Mouse (Mus musculus): ENCODE results near the gene Baat. TPM values are rescaled to one million over a fixed set of nuclear protein-coding genes. Genes with fewer than 3 reads are reported as not detected.

Gene Baat
- total and polyA plus RNA-seq, 2 experiments: 73.9 to 304 TPM

GRCm38 (mm10) chr4:49546026-49546425 is 39.7 kb upstream of the Baat start:
- peak overlapping the region; percentile 62 for H3K9ac ChIP-seq (ENCODE audit: low read depth, low read length)
- TF ChIP-seq POLR2A (IDR thresholded peaks at IDR 0.05; ENCODE audit: extremely low read depth, insufficient read depth, low read length) (no peak), CTCF (IDR thresholded peaks at IDR 0.05; ENCODE audit: low read depth, low read length) (no peak)
- peak; percentile 70 for DNase-seq (ENCODE audit: extremely low read depth, low read depth, low spot score)
- no peaks in the 10 kb centered on the region for H3K79me2 ChIP-seq (ENCODE audit: control insufficient read depth, insufficient read depth, low read length)
- WGBS: 19% methylated on average over 2 of the region's 2 CpGs
- H3K4me1 ChIP-seq (ENCODE audit: control insufficient read depth, insufficient read depth, low read length): peaks cover 22% of the 10 kb centered on the region; the same call in 1 of the 2 replicates
- peaks cover 60% of the 10 kb centered on the region for H3K36me3 ChIP-seq (ENCODE audit: control insufficient read depth, insufficient read depth, low read length)
- H3K27me3 ChIP-seq (ENCODE audit: control insufficient read depth, insufficient read depth, low read length): no peaks in the 10 kb centered on the region
- H3K4me3 ChIP-seq (ENCODE audit: insufficient read depth, low read depth, low read length): peak overlapping the region; percentile 56
- peak overlapping the region; percentile 73 for H3K27ac ChIP-seq (replicated peaks; ENCODE audit: insufficient read depth, low read depth, low read length)

GRCm38 (mm10) chr4:49540966-49541365 is 34.6 kb upstream of the Baat start:
- WGBS: 33% methylated on average over 3 of the region's 3 CpGs
- peaks cover 16% of the 10 kb centered on the region; the same call in 1 of the 2 replicates for H3K4me1 ChIP-seq (ENCODE audit: control insufficient read depth, insufficient read depth, low read length)
- TF ChIP-seq POLR2A (IDR thresholded peaks at IDR 0.05; ENCODE audit: extremely low read depth, insufficient read depth, low read length): no peak
- no peak for TF ChIP-seq CTCF (IDR thresholded peaks at IDR 0.05; ENCODE audit: low read depth, low read length)
- H3K79me2 ChIP-seq (ENCODE audit: control insufficient read depth, insufficient read depth, low read length): no peaks in the 10 kb centered on the region
- no peak overlapping the region for H3K27ac ChIP-seq (replicated peaks; ENCODE audit: insufficient read depth, low read depth, low read length)
- H3K36me3 ChIP-seq (ENCODE audit: control insufficient read depth, insufficient read depth, low read length): peaks cover 93% of the 10 kb centered on the region
- H3K27me3 ChIP-seq (ENCODE audit: control insufficient read depth, insufficient read depth, low read length): no peaks in the 10 kb centered on the region
- H3K9ac ChIP-seq (ENCODE audit: low read depth, low read length): no peak overlapping the region
- no peak overlapping the region for H3K4me3 ChIP-seq (ENCODE audit: insufficient read depth, low read depth, low read length)
- DNase-seq (ENCODE audit: extremely low read depth, low read depth, low spot score): peak; percentile 68

- no peak for TF ChIP-seq CTCF (IDR thresholded peaks at IDR 0.05; ENCODE audit: low read depth, low read length)
- TF ChIP-seq POLR2A (IDR thresholded peaks at IDR 0.05; ENCODE audit: extremely low read depth, insufficient read depth, low read length): no peak
- DNase-seq (ENCODE audit: extremely low read depth, low read depth, low spot score): peak; percentile 58
- Histone ChIP-seq H3K79me2 (ENCODE audit: control insufficient read depth, insufficient read depth, low read length) (no peaks in the 10 kb centered on the region), H3K9ac (ENCODE audit: low read depth, low read length) (no peak overlapping the region), H3K36me3 (ENCODE audit: control insufficient read depth, insufficient read depth, low read length) (peaks cover 82% of the 10 kb centered on the region), H3K27ac (replicated peaks; ENCODE audit: insufficient read depth, low read depth, low read length) (no peak overlapping the region), H3K27me3 (ENCODE audit: control insufficient read depth, insufficient read depth, low read length) (no peaks in the 10 kb centered on the region), H3K4me1 (ENCODE audit: control insufficient read depth, insufficient read depth, low read length) (peaks cover 16% of the 10 kb centered on the region; the same call in 1 of the 2 replicates), H3K4me3 (ENCODE audit: insufficient read depth, low read depth, low read length) (no peak overlapping the region)
- WGBS: 49% methylated on average over 6 of the region's 6 CpGs
Observed at GRCm38 (mm10) chr4:49539665-49540064, 33.3 kb upstream of the Baat start.

- Histone ChIP-seq H3K79me2 (ENCODE audit: control insufficient read depth, insufficient read depth, low read length) (no peaks in the 10 kb centered on the region), H3K36me3 (ENCODE audit: control insufficient read depth, insufficient read depth, low read length) (peaks cover 53% of the 10 kb centered on the region), H3K27me3 (ENCODE audit: control insufficient read depth, insufficient read depth, low read length) (no peaks in the 10 kb centered on the region), H3K4me1 (ENCODE audit: control insufficient read depth, insufficient read depth, low read length) (no peaks in the 10 kb centered on the region), H3K27ac (replicated peaks; ENCODE audit: insufficient read depth, low read depth, low read length) (peak overlapping the region; percentile 41; the same call in 1 of the 2 replicates), H3K9ac (ENCODE audit: low read depth, low read length) (no peak overlapping the region), H3K4me3 (ENCODE audit: insufficient read depth, low read depth, low read length) (no peak overlapping the region)
- TF ChIP-seq POLR2A (IDR thresholded peaks at IDR 0.05; ENCODE audit: extremely low read depth, insufficient read depth, low read length) (no peak), CTCF (IDR thresholded peaks at IDR 0.05; ENCODE audit: low read depth, low read length) (no peak)
- peak; percentile 67 for DNase-seq (ENCODE audit: extremely low read depth, low read depth, low spot score)
- 29% methylated on average over 4 of the region's 4 CpGs for WGBS
Observed at GRCm38 (mm10) chr4:49536671-49537070, 30.3 kb upstream of the Baat start.

GRCm38 (mm10) chr4:49535675-49536294 is 29.4 kb upstream of the Baat start:
- no peak overlapping the region for H3K9ac ChIP-seq (ENCODE audit: low read depth, low read length)
- H3K79me2 ChIP-seq (ENCODE audit: control insufficient read depth, insufficient read depth, low read length): no peaks in the 10 kb centered on the region
- WGBS: 50% methylated on average over 4 of the region's 4 CpGs
- peak; percentile 76 for DNase-seq (ENCODE audit: extremely low read depth, low read depth, low spot score)
- no peaks in the 10 kb centered on the region for H3K4me1 ChIP-seq (ENCODE audit: control insufficient read depth, insufficient read depth, low read length)
- H3K27ac ChIP-seq (replicated peaks; ENCODE audit: insufficient read depth, low read depth, low read length): no peak overlapping the region
- H3K4me3 ChIP-seq (ENCODE audit: insufficient read depth, low read depth, low read length): no peak overlapping the region
- peaks cover 45% of the 10 kb centered on the region for H3K36me3 ChIP-seq (ENCODE audit: control insufficient read depth, insufficient read depth, low read length)
- no peak for TF ChIP-seq CTCF (IDR thresholded peaks at IDR 0.05; ENCODE audit: low read depth, low read length)
- H3K27me3 ChIP-seq (ENCODE audit: control insufficient read depth, insufficient read depth, low read length): no peaks in the 10 kb centered on the region

- WGBS: 39% methylated on average over 3 of the region's 3 CpGs
- DNase-seq (ENCODE audit: extremely low read depth, low read depth, low spot score): peak; percentile 84
- no peak overlapping the region for H3K4me3 ChIP-seq (ENCODE audit: insufficient read depth, low read depth, low read length)
- H3K27me3 ChIP-seq (ENCODE audit: control insufficient read depth, insufficient read depth, low read length): no peaks in the 10 kb centered on the region
- no peaks in the 10 kb centered on the region for H3K4me1 ChIP-seq (ENCODE audit: control insufficient read depth, insufficient read depth, low read length)
- peaks cover 47% of the 10 kb centered on the region for H3K36me3 ChIP-seq (ENCODE audit: control insufficient read depth, insufficient read depth, low read length)
- H3K9ac ChIP-seq (ENCODE audit: low read depth, low read length): no peak overlapping the region
- no peak overlapping the region for H3K27ac ChIP-seq (replicated peaks; ENCODE audit: insufficient read depth, low read depth, low read length)
- TF ChIP-seq POLR2A (IDR thresholded peaks at IDR 0.05; ENCODE audit: extremely low read depth, insufficient read depth, low read length) (no peak), CTCF (IDR thresholded peaks at IDR 0.05; ENCODE audit: low read depth, low read length) (no peak)
- H3K79me2 ChIP-seq (ENCODE audit: control insufficient read depth, insufficient read depth, low read length): no peaks in the 10 kb centered on the region
Observed at GRCm38 (mm10) chr4:49535036-49535435, 28.7 kb upstream of the Baat start.

Data from liver, adult 2 months (tissue).